Mouse (Mus musculus) brain, embryonic 14.5 days (tissue): ENCODE results near the gene Fbxl21. TPM values are rescaled to one million over a fixed set of nuclear protein-coding genes. Genes with fewer than 3 reads are reported as not detected.

Experiments
- DNase-seq: peaks from one replicate; pipeline ENCODE4 v3.0.0-alpha.2; 2011; ENCODE audit warnings: low read depth
- CTCF ChIP-seq: fragments of 200-500 bp; IDR thresholded peaks from 2 replicates; pipeline ENCODE4 v1.5.1; 2012; ENCODE audit warnings: inconsistent platforms, mild to moderate bottlenecking, moderate library complexity, borderline replicate concordance; ENCODE audit not compliant: insufficient read depth, insufficient read length; ENCODE audit errors: extremely low read depth
- POLR2A ChIP-seq: fragments of 200-500 bp; IDR thresholded peaks from 2 replicates; pipeline ENCODE4 v1.6.1; 2012; ENCODE audit warnings: mild to moderate bottlenecking, inconsistent platforms, borderline replicate concordance; ENCODE audit not compliant: poor library complexity, insufficient read depth, insufficient read length, severe bottlenecking; ENCODE audit errors: extremely low read depth
- polyA plus RNA-seq: library from polyadenylated mRNA; depleted of rRNA; stranded (reverse); fragments of >200 nt; gene quantifications from 2 replicates; pipeline ENCODE4 v1.2.3, GENCODE M21; 2012

Fbxl21 gene
- polyA plus RNA-seq, 1 experiment, result 3.8 TPM

DNA sequence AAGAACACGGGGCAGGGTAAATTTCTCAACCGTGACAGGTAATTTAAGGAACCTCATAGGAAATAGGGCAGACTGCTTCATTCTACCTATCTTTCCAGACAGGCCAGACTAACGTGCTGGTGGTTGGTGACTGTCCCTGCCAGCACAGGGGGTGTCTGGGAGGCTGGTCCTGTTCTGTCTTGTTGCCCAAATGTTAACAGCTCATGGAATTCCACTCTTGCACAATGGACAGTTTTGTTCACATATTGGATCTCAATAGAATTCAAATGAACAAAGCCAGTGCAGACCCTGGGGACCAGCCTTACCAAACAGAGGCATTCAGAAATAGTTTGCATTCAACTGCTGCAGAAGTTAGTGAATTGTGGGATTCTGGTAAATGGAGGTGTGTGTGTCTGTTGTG, 22.7 kb downstream of the Fbxl21 start:
- peak; percentile 28 for DNase-seq
- TF ChIP-seq POLR2A, result no peak
- no peak for TF ChIP-seq CTCF

DNA sequence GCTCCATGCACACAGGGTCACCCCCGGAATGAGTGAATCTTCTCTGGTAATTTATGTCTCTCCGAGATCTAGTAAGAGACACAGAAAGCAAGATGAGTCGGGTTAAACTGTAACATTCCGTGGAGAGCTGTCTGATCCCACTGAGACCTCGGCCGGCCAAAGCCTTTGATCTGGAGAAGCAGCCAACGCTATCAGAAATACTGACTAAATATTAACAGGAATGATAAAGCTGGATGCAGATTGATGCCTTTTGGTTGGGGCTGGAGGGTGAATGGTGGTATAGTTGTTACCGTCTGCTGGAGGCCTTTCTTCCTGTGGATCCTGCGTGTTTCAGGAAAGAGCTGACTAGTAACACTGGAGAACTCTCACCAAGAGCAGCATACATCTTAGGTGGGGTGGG, 26.1 kb downstream of the Fbxl21 start, which contains the start of gene Lect2:
Lect2 (minus strand) TSS at position 102 of the 400 bp plus-strand sequence.
- no peak for TF ChIP-seq POLR2A
- no peak for TF ChIP-seq CTCF
- no peak for DNase-seq

DNA sequence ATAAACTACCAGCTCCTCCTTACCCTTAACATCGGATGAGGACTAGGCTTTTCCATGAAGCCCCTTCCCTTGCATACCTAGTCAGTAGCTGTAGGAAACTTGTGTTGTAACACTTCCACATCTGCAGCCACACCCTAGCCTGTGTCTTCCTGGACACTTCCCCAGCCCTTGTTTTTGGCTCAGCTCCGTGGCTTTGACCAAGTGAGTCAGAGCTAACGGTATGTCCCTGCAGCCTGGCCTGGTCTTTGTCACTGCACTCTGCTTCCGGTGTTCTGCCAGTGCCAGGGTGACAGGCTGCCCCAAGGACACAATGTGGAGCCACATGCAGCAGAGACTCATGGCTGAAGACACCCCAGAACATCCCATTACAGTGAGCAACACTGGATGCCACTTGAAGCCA, 27.1 kb downstream of the Fbxl21 start:
- TF ChIP-seq POLR2A, result no peak
- no peak for TF ChIP-seq CTCF
- DNase-seq, result no peak

DNA sequence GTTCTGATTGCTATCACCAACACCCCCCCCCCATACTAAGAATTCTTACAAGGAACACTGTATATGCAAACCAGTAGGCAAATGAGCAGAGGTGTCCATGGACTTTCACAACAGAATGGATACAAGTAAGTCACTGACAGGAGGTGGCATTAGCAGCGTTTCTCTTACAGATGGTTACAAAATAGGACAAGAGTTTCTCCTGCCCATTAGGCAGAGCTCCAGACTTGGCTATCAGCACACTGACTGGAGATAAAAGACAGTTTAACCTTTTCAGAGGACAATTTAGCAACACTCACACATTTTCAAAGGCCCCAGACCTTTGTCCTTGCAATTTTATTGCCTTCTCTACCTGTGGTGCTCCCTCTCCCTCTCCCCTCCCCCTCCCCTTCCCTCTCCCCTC, 28.3 kb downstream of the Fbxl21 start:
- DNase-seq, result no peak
- no peak for TF ChIP-seq CTCF
- TF ChIP-seq POLR2A, result no peak

DNA sequence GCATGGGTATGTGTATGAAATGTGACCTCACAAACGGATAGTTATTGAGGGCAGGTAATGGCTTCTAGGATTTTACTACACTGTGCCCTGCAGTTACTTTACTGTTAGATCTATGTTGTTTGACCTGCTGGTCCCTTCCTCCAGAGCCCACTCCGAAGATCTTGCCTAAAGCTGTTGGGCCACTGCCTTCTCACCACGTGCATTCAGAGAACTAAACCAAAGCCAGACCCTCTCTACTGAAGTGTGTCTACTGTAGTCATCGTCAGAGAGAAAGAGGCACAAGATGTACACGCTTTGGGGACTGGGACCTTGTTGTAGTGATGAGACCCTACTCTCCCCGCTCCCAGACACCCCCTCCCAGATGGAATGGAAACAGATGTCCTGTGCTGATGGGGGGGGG, 29.4 kb downstream of the Fbxl21 start:
- DNase-seq, result no peak
- TF ChIP-seq POLR2A, result no peak
- no peak for TF ChIP-seq CTCF

DNA sequence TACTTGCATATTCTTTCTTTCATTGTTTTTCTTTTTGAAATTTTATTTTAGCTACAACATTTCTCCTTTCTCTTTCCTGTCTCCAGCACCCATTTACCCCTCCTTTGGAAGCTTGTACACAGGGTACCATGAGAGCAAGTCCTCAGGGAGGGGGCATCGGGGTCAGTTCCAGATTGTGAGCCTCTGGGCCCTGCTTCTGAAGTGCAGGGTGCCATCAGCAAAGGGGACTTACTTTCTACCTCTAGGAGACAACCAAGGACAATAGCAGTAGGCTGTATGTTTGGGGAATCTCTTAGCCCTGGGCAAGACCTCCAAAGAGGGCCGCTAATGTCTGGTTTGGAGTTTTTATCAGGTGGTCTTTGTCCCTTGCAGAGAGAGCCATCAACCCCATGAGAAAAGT, 31.7 kb downstream of the Fbxl21 start:
- no peak for DNase-seq
- TF ChIP-seq CTCF, result no peak
- TF ChIP-seq POLR2A, result no peak

DNA sequence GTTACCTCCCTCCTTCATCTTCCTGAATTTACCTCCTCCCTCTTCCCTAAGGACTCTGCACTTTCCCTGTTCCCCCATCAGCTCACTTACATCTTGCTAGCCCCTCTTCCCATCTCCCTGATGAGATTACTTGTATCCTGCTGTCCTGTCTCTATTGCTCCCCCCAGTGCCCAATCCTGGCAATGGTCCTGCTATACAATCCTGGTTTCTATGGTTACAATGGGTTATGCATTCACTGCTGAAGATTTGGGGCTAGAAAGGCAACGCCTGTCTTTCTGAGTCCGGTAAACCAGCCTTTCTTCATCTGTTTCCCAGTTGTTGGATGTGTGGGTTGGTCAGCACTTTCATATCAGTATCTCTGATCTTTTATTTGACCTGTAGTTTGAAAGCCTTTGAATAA, 32.1 kb downstream of the Fbxl21 start:
- TF ChIP-seq POLR2A (no peak), CTCF (peak; percentile 64; the same call in 1 of the 2 replicates)
- DNase-seq, result peak; percentile 91

DNA sequence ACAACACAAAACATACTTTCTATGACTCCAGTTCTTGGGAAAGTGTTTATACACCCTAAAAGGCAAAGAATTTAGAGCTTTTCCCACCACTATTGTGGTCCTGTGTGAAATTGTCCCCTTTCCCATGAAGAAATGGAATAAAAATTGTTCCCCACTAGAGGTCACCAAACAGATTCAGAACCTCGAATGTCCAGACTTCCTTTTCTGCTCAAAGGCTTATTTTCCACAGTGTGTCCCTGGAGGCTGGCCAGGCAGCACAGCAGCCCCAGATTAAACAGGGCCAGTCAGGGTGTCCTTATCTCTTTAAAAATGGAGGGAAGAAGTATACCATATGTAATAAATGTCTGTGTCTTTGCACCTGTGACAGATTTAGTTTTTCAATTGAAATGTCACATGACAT, 33.7 kb downstream of the Fbxl21 start:
- no peak for TF ChIP-seq POLR2A
- TF ChIP-seq CTCF, result peak; percentile 33; the same call in 1 of the 2 replicates
- DNase-seq, result peak; percentile 70

DNA sequence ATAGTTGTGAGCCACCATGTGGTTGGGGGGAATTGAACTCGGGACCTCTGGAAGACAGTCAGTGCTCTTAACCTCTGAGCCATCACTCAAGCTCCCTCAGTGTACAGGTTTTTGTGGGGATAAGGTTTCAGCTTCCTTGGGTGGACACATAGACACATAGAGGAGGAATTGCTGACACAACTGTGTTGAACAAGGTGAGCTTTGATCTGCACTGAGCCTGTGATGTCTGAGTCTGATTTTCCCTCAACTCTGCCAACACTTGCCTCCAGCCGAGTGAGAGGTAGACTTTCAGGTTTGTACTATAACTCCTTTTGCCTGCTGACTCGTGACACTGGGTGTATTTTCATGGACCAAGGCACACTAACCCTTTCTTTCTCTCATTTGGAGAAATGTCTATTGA, 34.4 kb downstream of the Fbxl21 start:
- DNase-seq, result no peak
- no peak for TF ChIP-seq POLR2A
- TF ChIP-seq CTCF, result no peak

DNA sequence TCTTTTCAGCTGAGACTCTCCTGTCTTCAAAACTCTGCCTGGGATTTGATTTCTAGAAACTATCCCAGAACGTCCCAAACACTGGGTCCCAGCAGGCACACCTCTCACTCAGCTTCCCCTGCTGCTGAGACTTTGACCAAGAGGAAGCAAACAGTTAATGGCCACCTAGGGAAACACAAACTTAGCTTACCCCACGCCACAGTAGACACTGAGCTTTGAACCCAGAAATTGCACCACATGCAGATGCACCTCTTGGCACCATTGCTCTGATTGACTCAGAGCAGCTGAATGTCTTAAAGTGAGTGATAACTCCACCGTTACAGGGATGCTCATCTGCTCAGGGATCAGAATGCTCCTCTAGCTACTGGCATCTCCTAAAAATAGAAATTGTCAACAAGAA, 36.5 kb downstream of the Fbxl21 start:
- DNase-seq, result no peak
- TF ChIP-seq CTCF (no peak), POLR2A (no peak)

DNA sequence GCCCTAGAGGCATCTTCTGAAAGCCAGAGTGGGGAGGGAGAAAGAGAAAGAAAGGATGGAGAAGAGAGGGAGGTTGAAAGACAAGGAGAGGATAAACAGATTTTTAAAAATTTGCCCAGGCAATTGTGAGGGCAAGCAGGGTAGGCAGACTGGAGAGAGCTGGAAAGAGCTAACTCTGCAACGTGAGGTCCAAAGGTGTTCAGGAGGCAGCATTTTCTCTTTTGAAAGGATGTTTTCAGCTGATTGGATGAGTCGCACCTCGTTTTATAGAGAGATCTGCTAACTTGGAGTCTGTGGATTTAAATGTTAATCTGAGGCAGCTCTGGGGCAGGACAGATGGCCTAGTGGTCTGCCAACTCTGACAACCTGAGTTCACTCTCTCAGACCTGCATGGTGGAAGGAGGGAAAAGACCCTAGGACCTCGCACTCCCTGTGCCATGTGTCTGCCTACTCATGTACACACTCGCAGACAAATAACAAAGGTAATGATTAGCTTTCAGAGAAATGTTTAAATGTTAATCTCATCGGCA, 37.6 kb downstream of the Fbxl21 start:
- no peak for DNase-seq
- TF ChIP-seq POLR2A, result no peak

DNA sequence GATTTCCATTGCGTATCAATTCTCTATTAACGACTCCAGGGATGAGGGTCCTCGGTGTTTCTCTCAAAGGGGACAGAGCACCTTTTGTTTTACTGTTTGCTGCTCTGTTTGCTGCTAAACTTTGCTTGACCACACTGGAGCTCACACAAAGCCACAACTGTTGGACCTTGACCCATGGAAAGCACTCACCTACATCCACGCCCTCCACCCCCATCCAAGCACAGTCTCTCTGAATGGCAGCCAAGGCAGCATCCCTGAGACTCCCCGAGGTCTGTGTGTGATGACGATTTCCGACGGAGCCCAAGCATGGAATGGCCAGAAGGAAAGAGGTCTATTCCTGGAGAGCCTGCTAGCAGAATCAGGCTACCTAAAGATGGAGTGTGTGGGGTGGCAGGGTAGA, 38.9 kb downstream of the Fbxl21 start:
- TF ChIP-seq CTCF, result no peak
- no peak for TF ChIP-seq POLR2A

More for the DNA sequence above, 38.9 kb downstream of the Fbxl21 start:
- no peak for DNase-seq
